Mouse (Mus musculus) liver, embryonic 14.5 days (tissue): ENCODE results near the gene Thap7.

Source experiments
- CTCF ChIP-seq: IDR thresholded peaks from 2 replicates; pipeline ENCODE4 v1.5.1; 2016; ENCODE audit warnings: antibody characterized with exemption, low read depth, control low read depth
- EP300 ChIP-seq: IDR thresholded peaks from 2 replicates; pipeline ENCODE4 v1.6.1; 2016; ENCODE audit warnings: antibody characterized with exemption, low read depth

GRCm38 (mm10) chr16:17489469-17490111 lies 41.3 kb downstream of the Thap7 start, which contains the start of gene Aifm3:
- no peak; the same call in 1 of the 2 replicates for TF ChIP-seq CTCF
- no peak for TF ChIP-seq EP300
